Mouse (Mus musculus) forebrain, embryonic 11.5 days (tissue): ENCODE data around the gene Atad5. TPM values are rescaled to one million over a fixed set of nuclear protein-coding genes. Genes with fewer than 3 reads are reported as not detected.
"Not testable (repeated sequence)": the region's sequence is repeated elsewhere in the genome, so short reads cannot be mapped to it uniquely, and the experiment has no call there.

Experiments used
- ATAC-seq: fragments of 200-750 bp; cut with Nextera tagmentation; replicated peaks from 2 replicates; pipeline ENCODE4 v1.8.0; 2017; ENCODE audit warnings: moderate TSS enrichment; ENCODE audit not compliant: low FRiP score
- DNase-seq: peaks from one replicate; pipeline ENCODE4 v3.0.0-alpha.2; 2017; ENCODE audit warnings: low spot score
- H3K27ac ChIP-seq: fragments of 300-500 bp; sonication (generic); 2 replicates; pipeline ENCODE4 v1.5.1; 2014; ENCODE audit warnings: low read depth, low read length
- H3K27me3 ChIP-seq: fragments of 300-500 bp; sonication (generic); 2 replicates; pipeline ENCODE4 v1.6.1; 2014; ENCODE audit warnings: mild to moderate bottlenecking, low read length, mixed read lengths; ENCODE audit not compliant: control insufficient read depth, insufficient read depth
- H3K36me3 ChIP-seq: fragments of 300-500 bp; sonication (generic); 2 replicates; pipeline ENCODE4 v1.6.1; 2014; ENCODE audit warnings: mild to moderate bottlenecking, low read length, moderate library complexity, mixed read lengths; ENCODE audit not compliant: control insufficient read depth, insufficient read depth
- H3K4me1 ChIP-seq: fragments of 300-500 bp; sonication (generic); replicated peaks from 2 replicates; pipeline ENCODE4 v1.6.1; 2014; ENCODE audit warnings: low read length, mixed read lengths; ENCODE audit not compliant: control insufficient read depth, insufficient read depth
- H3K4me2 ChIP-seq: fragments of 300-500 bp; sonication (generic); 2 replicates; pipeline ENCODE4 v1.6.1; 2014; ENCODE audit warnings: low read depth, mild to moderate bottlenecking, low read length, moderate library complexity, mixed read lengths; ENCODE audit not compliant: severe bottlenecking
- H3K4me3 ChIP-seq: fragments of 300-500 bp; sonication (generic); 2 replicates; pipeline ENCODE4 v1.5.1; 2014; ENCODE audit warnings: low read depth, low read length
- H3K9ac ChIP-seq: fragments of 300-500 bp; sonication (generic); 2 replicates; pipeline ENCODE4 v1.6.1; 2014; ENCODE audit warnings: low read length
- H3K9me3 ChIP-seq: fragments of 300-500 bp; sonication (generic); 2 replicates; pipeline ENCODE4 v1.6.1; 2016; ENCODE audit warnings: low read length, mixed read lengths; ENCODE audit not compliant: control insufficient read depth
- WGBS: fragments of 180-500 bp; shearing (Covaris S2); extraction: QIAGEN DNeasy Blood & Tissue Kit; methylation state at CpG from one replicate; pipeline ENCODE4 v1.1.7; 2014; 5-methylcytosine and 5-hydroxymethylcytosine counted together
- polyA plus RNA-seq: library from polyadenylated mRNA; unstranded; fragments of >200 nt; fragmentation: Nextera tagmentation; extraction: Ambion mirVana; gene quantifications from 2 replicates; pipeline ENCODE4 v1.2.1, GENCODE M21; 2014

The Atad5 gene
- polyA plus RNA-seq, 1 experiment from 2014 or later = 25.7 TPM

DNA sequence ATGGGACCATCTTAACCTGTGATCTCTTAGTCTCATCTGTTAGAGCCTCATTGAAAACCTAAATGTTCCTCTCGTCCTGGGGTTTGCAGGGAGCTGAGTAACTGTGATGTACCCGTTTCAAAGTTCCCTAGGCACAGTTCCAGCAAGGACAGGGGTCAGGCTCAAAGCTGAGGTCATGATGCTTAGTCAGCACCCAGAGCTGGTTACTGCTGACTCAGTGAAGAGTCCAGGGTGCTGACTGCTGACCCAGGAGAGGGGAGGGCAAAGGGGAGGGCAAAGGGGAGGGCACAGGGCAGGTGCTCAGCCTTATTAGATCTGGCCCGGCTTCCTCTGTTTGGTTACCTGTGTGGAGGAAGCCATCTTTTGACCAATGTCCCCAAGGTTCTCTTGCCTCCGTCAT, 82.7 kb downstream of the Atad5 start:
- Histone ChIP-seq H3K4me3 (no peak overlapping the region), H3K9ac (no peak overlapping the region), H3K27me3 (no peaks in the 10 kb centered on the region), H3K4me1 (no peaks in the 10 kb centered on the region), H3K9me3 (no peaks in the 10 kb centered on the region), H3K27ac (no peak overlapping the region), H3K4me2 (no peak overlapping the region), H3K36me3 (no peaks in the 10 kb centered on the region)
- no peak for ATAC-seq
- WGBS = 68% methylated on average over 4 of the region's 4 CpGs
- no peak for DNase-seq

DNA sequence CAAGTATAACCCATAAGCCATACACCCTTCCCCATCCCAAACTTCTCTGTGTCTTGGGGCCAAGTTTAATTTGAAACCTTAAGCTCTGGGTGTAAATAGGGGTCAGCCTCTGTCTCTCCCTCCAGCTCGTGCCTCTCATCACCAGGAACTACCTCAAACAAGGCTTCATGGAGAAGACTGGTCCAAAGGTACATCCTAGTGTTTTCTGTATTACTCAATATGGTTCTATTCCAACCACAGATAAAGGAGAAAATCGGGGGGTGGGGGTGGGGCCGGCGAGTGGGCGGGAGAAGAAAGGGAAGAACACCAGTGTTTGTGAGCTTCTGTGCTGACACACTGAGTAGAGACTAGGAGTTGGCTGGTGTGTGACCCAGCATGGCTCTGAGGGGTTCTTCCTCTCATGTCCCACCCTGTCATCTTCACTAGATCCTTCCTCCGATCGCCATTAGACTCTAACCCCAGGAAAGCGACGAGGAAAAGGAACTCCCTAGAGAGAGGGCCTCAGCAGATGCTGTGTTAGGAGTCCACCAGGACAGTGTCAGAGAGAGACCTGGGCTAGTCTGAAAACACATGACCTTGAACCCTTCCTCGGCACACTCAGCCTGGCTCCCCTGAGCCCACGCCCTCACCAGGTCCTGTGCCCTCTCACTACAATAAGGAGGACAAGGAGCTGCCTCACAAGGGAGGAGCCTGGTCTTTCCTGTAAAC, 84.9 kb downstream of the Atad5 start:
- DNase-seq (no peak), ATAC-seq (no peak)
- WGBS = 86% methylated on average over 11 of the region's 11 CpGs
- no peak overlapping the region for H3K9ac ChIP-seq
- no peak overlapping the region for H3K4me2 ChIP-seq
- H3K4me3 ChIP-seq = no peak overlapping the region
- no peak overlapping the region for H3K27ac ChIP-seq
- H3K4me1 ChIP-seq = no peaks in the 10 kb centered on the region
- H3K27me3 ChIP-seq = no peaks in the 10 kb centered on the region
- no peaks in the 10 kb centered on the region for H3K9me3 ChIP-seq
- no peaks in the 10 kb centered on the region for H3K36me3 ChIP-seq

DNA sequence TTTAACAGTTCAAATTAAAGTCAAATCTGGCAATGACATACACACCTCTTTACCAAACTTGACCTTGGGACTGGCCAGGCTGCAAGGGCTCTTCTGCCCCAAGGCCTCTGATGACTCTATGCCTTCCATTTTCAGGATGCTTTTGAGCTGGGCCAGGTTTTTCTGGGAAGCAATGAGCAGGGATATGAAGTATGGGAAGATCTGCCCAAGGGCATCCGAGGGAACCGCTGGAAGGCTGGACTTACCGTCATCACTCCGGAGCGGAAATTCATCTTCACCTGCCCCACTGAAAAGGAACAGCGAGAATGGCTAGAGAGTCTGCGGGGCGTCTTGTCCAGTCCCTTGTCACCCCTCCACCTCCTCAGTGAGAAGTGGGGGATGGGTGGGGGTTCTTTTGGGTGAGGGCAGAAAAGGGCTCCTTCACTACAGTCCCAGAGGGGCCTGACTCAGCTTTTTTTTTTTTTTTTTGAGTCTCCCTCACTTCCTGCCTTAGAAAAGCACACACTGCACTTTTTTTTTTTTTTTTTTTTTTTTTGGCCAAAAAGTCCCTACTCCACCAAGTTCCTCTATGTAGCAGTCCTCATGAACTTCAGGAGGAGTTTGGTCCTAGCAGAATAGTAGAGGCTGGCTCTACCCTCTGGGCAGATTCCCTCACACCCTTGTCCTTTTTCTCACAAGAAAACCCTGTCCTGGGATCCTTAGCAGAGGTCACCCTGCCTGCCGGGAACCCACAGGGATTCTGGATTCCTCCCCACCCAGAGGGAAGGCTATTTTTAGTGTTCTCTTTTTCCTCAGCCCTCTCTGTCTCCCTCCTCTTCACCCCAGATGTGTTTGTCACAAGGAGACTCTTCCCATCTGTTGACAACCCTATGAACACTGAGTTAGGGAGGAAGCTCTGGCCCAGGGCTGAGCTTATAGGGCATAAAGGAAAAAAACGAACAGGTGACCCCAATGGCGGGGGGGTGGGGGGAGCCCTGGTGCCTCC, 88.0 kb downstream of the Atad5 start:
- ATAC-seq = no peak
- 80% methylated on average over 11 of the region's 11 CpGs for WGBS

GRCm38 (mm10) chr11:80178316-80178715, 89.1 kb downstream of the Atad5 start:
- 82% methylated on average over 8 of the region's 8 CpGs for WGBS
- Histone ChIP-seq H3K4me1 (no peaks in the 10 kb centered on the region), H3K4me3 (no peak overlapping the region), H3K27ac (no peak overlapping the region), H3K36me3 (no peaks in the 10 kb centered on the region), H3K27me3 (no peaks in the 10 kb centered on the region), H3K4me2 (no peak overlapping the region), H3K9ac (no peak overlapping the region), H3K9me3 (no peaks in the 10 kb centered on the region)
- no peak for DNase-seq
- no peak for ATAC-seq

More for the DNA sequence above, 88.0 kb downstream of the Atad5 start:
- Histone ChIP-seq H3K36me3 (no peaks in the 10 kb centered on the region), H3K27ac (no peak overlapping the region), H3K4me3 (no peak overlapping the region), H3K27me3 (no peaks in the 10 kb centered on the region), H3K4me2 (no peak overlapping the region), H3K4me1 (no peaks in the 10 kb centered on the region), H3K9ac (no peak overlapping the region), H3K9me3 (no peaks in the 10 kb centered on the region)
- DNase-seq = no peak

DNA sequence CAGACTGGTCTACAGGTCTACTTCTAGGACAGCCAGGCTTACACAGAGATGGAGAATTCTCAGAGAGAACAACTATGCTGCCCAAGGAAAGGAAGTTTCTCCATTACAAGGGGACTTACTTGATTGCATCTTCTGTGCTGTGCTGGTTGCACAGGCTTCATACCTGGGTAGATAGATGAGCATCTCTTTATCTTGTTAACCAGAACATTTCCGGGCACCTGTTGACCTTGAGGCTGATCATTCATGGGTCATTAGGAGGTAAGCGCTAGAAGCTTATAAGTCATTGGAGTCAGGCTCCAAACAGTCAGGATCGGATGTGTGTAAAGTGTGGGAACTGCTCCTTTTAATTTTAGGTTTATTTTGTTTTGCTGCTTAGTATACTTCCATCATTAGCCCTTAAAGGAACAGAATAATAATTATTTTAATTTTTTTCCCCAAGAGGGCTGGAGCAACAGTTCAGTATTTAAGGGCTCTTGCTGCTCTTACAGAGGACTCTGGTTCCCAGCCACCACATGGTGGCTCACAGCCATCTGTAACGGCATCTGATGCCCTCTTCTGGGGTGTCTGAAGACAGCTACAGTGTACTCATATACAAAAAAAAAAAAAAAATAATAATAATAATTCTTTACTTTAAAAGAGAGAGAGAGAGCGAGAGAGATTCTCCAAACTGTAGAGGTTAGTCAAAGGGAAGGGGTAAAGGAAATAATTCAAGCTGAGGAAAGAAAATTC, 92.0 kb downstream of the Atad5 start:
- DNase-seq (no peak), ATAC-seq (no peak)
- no peak overlapping the region for H3K9ac ChIP-seq
- WGBS = 69% methylated on average over 5 of the region's 5 CpGs
- no peaks in the 10 kb centered on the region for H3K36me3 ChIP-seq
- H3K4me1 ChIP-seq = no peaks in the 10 kb centered on the region
- no peak overlapping the region for H3K4me3 ChIP-seq
- H3K27ac ChIP-seq = no peak overlapping the region
- H3K4me2 ChIP-seq = no peak overlapping the region
- H3K9me3 ChIP-seq = no peaks in the 10 kb centered on the region
- H3K27me3 ChIP-seq = no peaks in the 10 kb centered on the region

DNA sequence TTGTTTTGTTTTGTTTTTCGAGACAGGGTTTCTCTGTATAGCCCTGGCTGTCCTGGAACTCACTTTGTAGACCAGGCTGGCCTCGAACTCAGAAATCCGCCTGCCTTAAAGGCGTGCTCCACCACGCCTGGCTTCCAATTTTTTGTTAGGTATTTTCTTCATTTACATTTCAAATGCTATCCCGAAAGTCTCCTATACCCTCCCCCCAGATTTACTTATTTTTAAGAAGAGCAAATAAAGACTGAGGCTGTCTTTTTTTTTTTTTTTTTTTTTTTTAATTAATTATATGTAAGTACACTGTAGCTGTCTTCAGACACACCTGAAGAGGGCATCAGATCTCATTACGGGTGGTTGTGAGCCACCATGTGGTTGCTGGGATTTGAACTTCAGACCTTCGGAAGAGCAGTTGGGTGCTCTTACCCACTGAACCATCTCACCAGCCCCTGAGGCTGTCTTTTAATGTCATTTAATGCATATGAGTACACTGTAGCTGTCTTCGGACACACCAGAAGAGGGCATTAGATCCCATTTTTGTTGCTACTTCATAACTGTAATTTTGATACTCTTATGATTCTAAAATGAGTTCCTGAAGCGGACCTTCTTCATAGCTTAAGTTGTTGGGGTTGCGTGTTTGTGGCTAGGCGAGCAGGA, 94.0 kb downstream of the Atad5 start:
- not testable (repeated sequence) for H3K36me3 ChIP-seq, H3K9me3 ChIP-seq, DNase-seq, ATAC-seq, H3K27me3 ChIP-seq, H3K4me1 ChIP-seq, H3K27ac ChIP-seq
- Histone ChIP-seq H3K4me2 (peak overlapping the region; percentile 54), H3K4me3 (peak overlapping the region; percentile 49), H3K9ac (peak overlapping the region; percentile 71)
- WGBS = 46% methylated on average over 11 of the region's 12 CpGs

DNA sequence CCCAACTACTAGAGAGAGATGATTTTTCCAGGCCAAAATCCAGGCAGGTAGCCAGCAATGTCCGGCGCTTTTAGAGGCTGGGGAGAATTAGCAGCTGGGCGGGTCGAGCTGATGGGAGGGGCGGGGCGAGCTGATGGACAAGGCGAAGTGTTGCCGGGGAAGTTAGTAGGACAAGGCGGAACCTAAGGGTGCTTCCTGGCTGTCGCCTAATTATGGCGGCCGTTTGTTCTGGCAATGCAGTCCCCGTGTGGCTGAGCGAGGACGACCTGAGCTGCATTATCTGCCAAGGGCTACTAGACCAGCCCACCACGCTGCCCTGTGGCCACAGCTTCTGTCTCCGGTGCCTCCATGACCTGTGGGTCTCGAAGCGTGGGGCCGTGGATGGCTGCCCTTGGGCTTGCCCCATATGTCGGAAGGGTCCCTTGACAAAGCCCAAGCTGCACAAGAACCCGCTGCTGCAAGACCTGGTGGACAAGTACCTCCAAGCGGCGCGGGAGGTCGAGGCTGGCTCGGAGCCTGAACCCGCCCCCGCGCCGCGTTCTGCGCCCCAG, 94.6 kb downstream of the Atad5 start, which contains the start of gene Rnf135:
TSS of gene Rnf135 (plus strand) at position 147 of the 551 bp plus-strand sequence.
- no peaks in the 10 kb centered on the region for H3K4me1 ChIP-seq
- no peaks in the 10 kb centered on the region for H3K27me3 ChIP-seq
- H3K36me3 ChIP-seq = no peaks in the 10 kb centered on the region
- H3K9me3 ChIP-seq = no peaks in the 10 kb centered on the region
- peak within 1 kb of the TSS; percentile 71 for H3K9ac ChIP-seq
- ATAC-seq (peak; percentile 56; the same call in 1 of the 2 replicates), DNase-seq (peak; percentile 86)
- peak within 1 kb of the TSS; percentile 49 for H3K4me3 ChIP-seq
- 2% methylated on average over 33 of the region's 33 CpGs for whole genome bisulfite sequencing
- H3K27ac ChIP-seq = no peak within 1 kb of the TSS
- H3K4me2 ChIP-seq = peak within 1 kb of the TSS; percentile 54
